Mouse (Mus musculus) embryonic facial prominence, embryonic 14.5 days (tissue): ENCODE results near the gene Lrmp. TPM values are rescaled to one million over a fixed set of nuclear protein-coding genes. Genes with fewer than 3 reads are reported as not detected.
A peak's percentile ranks its signal among the peaks of the same experiment; 100 is the strongest.

ENCODE experiments used
- ATAC-seq: fragments of 200-750 bp; cut with Nextera tagmentation; 2 replicates; pipeline ENCODE4 v1.8.0; 2017; ENCODE audit warnings: low read depth, moderate number of reproducible peaks, moderate TSS enrichment
- DNase-seq: peaks from one replicate; pipeline ENCODE4 v3.0.0-alpha.2; 2015; ENCODE audit warnings: low spot score
- H3K27ac ChIP-seq: fragments of 300-500 bp; sonication (generic); replicated peaks from 2 replicates; pipeline ENCODE4 v1.5.1; 2014; ENCODE audit warnings: low read depth, mild to moderate bottlenecking, low read length, moderate library complexity
- H3K27me3 ChIP-seq: fragments of 300-500 bp; sonication (generic); replicated peaks from 2 replicates; pipeline ENCODE4 v1.6.1; 2014; ENCODE audit warnings: low read length; ENCODE audit not compliant: control insufficient read depth, insufficient read depth
- H3K36me3 ChIP-seq: fragments of 300-500 bp; sonication (generic); 2 replicates; pipeline ENCODE4 v1.6.1; 2014; ENCODE audit warnings: low read length, mixed read lengths; ENCODE audit not compliant: control insufficient read depth, insufficient read depth
- H3K4me1 ChIP-seq: fragments of 300-500 bp; sonication (generic); 2 replicates; pipeline ENCODE4 v1.6.1; 2014; ENCODE audit warnings: antibody characterized with exemption, low read length; ENCODE audit not compliant: control insufficient read depth, insufficient read depth
- H3K4me2 ChIP-seq: fragments of 300-500 bp; sonication (generic); 2 replicates; pipeline ENCODE4 v1.6.1; 2014; ENCODE audit warnings: low read depth, mild to moderate bottlenecking, low read length, moderate library complexity, mixed read lengths
- H3K4me3 ChIP-seq: fragments of 300-500 bp; sonication (generic); 2 replicates; pipeline ENCODE4 v1.5.1; 2014; ENCODE audit warnings: low read depth, mild to moderate bottlenecking, low read length
- H3K9ac ChIP-seq: fragments of 300-500 bp; sonication (generic); 2 replicates; pipeline ENCODE4 v1.6.1; 2014; ENCODE audit warnings: low read depth, mild to moderate bottlenecking, low read length, moderate library complexity, mixed read lengths
- H3K9me3 ChIP-seq: fragments of 300-500 bp; sonication (generic); 2 replicates; pipeline ENCODE4 v1.6.1; 2016; ENCODE audit warnings: low read length; ENCODE audit not compliant: control insufficient read depth
- WGBS: fragments of 180-500 bp; shearing (Covaris S2); extraction: QIAGEN DNeasy Blood & Tissue Kit; methylation state at CpG from one replicate; pipeline ENCODE4 v1.1.7; 2014; 5-methylcytosine and 5-hydroxymethylcytosine counted together
- polyA plus RNA-seq: library from polyadenylated mRNA; unstranded; fragments of >200 nt; fragmentation: Nextera tagmentation; extraction: Ambion mirVana; gene quantifications from 2 replicates; pipeline ENCODE4 v1.2.1, GENCODE M21; 2014

The Lrmp gene
- polyA plus RNA-seq, 1 experiment from 2014 or later: 4.7 TPM

DNA sequence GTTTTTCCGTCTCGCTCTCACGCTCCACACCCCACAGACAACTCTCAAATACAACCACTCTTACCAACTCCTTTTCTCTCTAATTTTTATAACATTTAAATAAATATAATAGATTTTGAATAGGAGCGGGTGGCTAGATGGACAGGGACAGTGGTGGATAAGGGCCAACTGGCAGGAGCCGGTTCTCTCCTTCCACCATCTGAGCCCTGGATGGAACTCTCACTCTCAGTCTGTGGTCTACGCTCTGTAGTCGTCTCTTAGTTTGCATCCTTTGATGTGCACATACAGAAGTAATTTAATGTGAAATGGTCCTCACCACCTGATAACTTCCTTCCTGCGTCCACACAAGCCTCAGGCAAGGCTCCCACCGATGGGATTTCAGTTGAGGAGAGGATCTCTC lies 39.2 kb upstream of the Lrmp start:
- peak overlapping the region; percentile 49; the same call in 1 of the 2 replicates for H3K9ac ChIP-seq
- DNase-seq (no peak), ATAC-seq (no peak)

GRCm38 (mm10) chr6:145079087-145079759 lies 36.2 kb upstream of the Lrmp start:
- H3K9me3 ChIP-seq: no peaks in the 10 kb centered on the region
- H3K9ac ChIP-seq: no peak overlapping the region
- H3K4me3 ChIP-seq: no peak overlapping the region
- no peak for ATAC-seq
- DNase-seq: no peak
- H3K4me2 ChIP-seq: no peak overlapping the region
- 75% methylated on average over 8 of the region's 9 CpGs for WGBS
- 0 out of 2 replicates have a peak, but pooled peaks cover 3% of the 10 kb centered on the region for H3K4me1 ChIP-seq
- no peak overlapping the region for H3K27ac ChIP-seq
- H3K36me3 ChIP-seq: no peaks in the 10 kb centered on the region
- H3K27me3 ChIP-seq: no peaks in the 10 kb centered on the region; the same call in 1 of the 2 replicates

More for the DNA sequence above, 39.2 kb upstream of the Lrmp start:
- 13% methylated on average over 9 of the region's 9 CpGs for WGBS
- Histone ChIP-seq H3K4me2 (peak overlapping the region; percentile 94), H3K4me1 (0 out of 2 replicates have a peak, but pooled peaks cover 3% of the 10 kb centered on the region), H3K36me3 (no peaks in the 10 kb centered on the region), H3K27ac (no peak overlapping the region), H3K9me3 (no peaks in the 10 kb centered on the region), H3K4me3 (peak overlapping the region; percentile 46), H3K27me3 (no peaks in the 10 kb centered on the region; the same call in 1 of the 2 replicates)

- H3K9ac ChIP-seq: no peak overlapping the region
- H3K27me3 ChIP-seq: no peaks in the 10 kb centered on the region
- H3K4me2 ChIP-seq: no peak overlapping the region
- H3K9me3 ChIP-seq: no peaks in the 10 kb centered on the region
- no peak for ATAC-seq
- no peak overlapping the region for H3K27ac ChIP-seq
- no peaks in the 10 kb centered on the region for H3K36me3 ChIP-seq
- no peak overlapping the region for H3K4me3 ChIP-seq
- 56% methylated on average over 4 of the region's 4 CpGs for WGBS
- H3K4me1 ChIP-seq: no peaks in the 10 kb centered on the region
- no peak for DNase-seq
These were observed 33.7 kb upstream of the Lrmp start for GRCm38 (mm10) chr6:145081721-145082120.

GRCm38 (mm10) chr6:145084343-145085117 lies 30.9 kb upstream of the Lrmp start:
- no peaks in the 10 kb centered on the region for H3K36me3 ChIP-seq
- no peak overlapping the region for H3K4me3 ChIP-seq
- H3K9me3 ChIP-seq: no peaks in the 10 kb centered on the region
- H3K27ac ChIP-seq: no peak overlapping the region
- ATAC-seq (no peak), DNase-seq (no peak)
- no peaks in the 10 kb centered on the region for H3K27me3 ChIP-seq
- 85% methylated on average over 8 of the region's 8 CpGs for WGBS
- H3K4me1 ChIP-seq: no peaks in the 10 kb centered on the region
- H3K9ac ChIP-seq: no peak overlapping the region
- H3K4me2 ChIP-seq: no peak overlapping the region

DNA sequence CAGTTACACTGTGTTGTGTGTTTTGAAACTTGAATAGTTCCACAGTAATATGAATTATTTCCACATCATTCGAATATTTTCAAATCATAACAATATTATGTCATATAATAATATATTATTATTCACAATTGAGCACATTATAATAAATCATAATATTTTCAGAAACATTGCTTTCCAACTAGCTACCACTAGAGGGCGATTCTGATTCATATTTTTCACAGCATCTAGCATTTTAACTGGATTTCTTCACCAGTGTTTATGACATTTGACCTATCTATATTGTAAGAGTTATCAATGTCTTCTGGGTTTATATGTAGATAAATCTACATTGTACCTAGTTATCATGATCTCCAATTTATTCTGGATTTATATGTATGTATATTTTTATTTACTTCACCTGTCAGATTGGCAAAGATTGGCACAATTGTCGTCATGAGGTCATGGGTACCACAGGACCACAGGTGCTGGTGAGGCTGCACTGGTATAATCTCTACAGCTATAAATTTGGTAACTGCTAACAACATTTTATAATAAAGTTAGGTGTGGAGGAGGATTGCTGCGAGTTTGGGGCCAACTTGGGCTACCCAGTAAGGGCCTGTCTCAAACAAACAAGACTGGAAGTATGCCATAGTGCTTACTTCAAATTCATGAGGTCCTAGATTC lies 26.9 kb upstream of the Lrmp start:
- Histone ChIP-seq H3K4me2 (no peak overlapping the region), H3K36me3 (no peaks in the 10 kb centered on the region), H3K27ac (no peak overlapping the region), H3K9ac (no peak overlapping the region), H3K4me1 (no peaks in the 10 kb centered on the region), H3K9me3 (no peaks in the 10 kb centered on the region), H3K27me3 (no peaks in the 10 kb centered on the region), H3K4me3 (no peak overlapping the region)
- 47% methylated on average over 4 of the region's 4 CpGs for WGBS
- DNase-seq: no peak
- ATAC-seq: no peak

- ATAC-seq: no peak
- WGBS: 81% methylated on average over 4 of the region's 4 CpGs
- H3K27me3 ChIP-seq: no peaks in the 10 kb centered on the region
These were observed 26.1 kb upstream of the Lrmp start for GRCm38 (mm10) chr6:145089373-145089772.

GRCm38 (mm10) chr6:145090201-145090863 lies 25.1 kb upstream of the Lrmp start:
- Histone ChIP-seq H3K4me2 (no peak overlapping the region), H3K9me3 (no peaks in the 10 kb centered on the region), H3K4me3 (no peak overlapping the region), H3K36me3 (no peaks in the 10 kb centered on the region), H3K4me1 (no peaks in the 10 kb centered on the region), H3K27ac (no peak overlapping the region), H3K9ac (no peak overlapping the region), H3K27me3 (no peaks in the 10 kb centered on the region)
- DNase-seq (no peak), ATAC-seq (no peak)
- 66% methylated on average over 6 of the region's 6 CpGs for WGBS

More at GRCm38 (mm10) chr6:145089373-145089772, 26.1 kb upstream of the Lrmp start:
- no peak overlapping the region for H3K9ac ChIP-seq
- no peak for DNase-seq
- no peaks in the 10 kb centered on the region for H3K4me1 ChIP-seq
- no peaks in the 10 kb centered on the region for H3K9me3 ChIP-seq
- no peak overlapping the region for H3K27ac ChIP-seq
- no peaks in the 10 kb centered on the region for H3K36me3 ChIP-seq
- H3K4me3 ChIP-seq: no peak overlapping the region
- H3K4me2 ChIP-seq: no peak overlapping the region

- 68% methylated on average over 5 of the region's 5 CpGs for WGBS
These were observed 24.5 kb upstream of the Lrmp start for GRCm38 (mm10) chr6:145090928-145091327.

More at GRCm38 (mm10) chr6:145090928-145091327, 24.5 kb upstream of the Lrmp start:
- Histone ChIP-seq H3K27ac (no peak overlapping the region), H3K4me3 (no peak overlapping the region), H3K9me3 (no peaks in the 10 kb centered on the region), H3K4me2 (no peak overlapping the region), H3K36me3 (no peaks in the 10 kb centered on the region), H3K4me1 (no peaks in the 10 kb centered on the region), H3K27me3 (no peaks in the 10 kb centered on the region), H3K9ac (no peak overlapping the region)
- DNase-seq (no peak), ATAC-seq (no peak)
